Mouse (Mus musculus): Measurements from ENCODE around the gene Atf4. TPM values are rescaled to one million over a fixed set of nuclear protein-coding genes. Genes with fewer than 3 reads are reported as not detected.

The Atf4 gene
- total and polyA plus RNA-seq, 3 experiments: 85.1 to 444 (median 351) TPM

DNA sequence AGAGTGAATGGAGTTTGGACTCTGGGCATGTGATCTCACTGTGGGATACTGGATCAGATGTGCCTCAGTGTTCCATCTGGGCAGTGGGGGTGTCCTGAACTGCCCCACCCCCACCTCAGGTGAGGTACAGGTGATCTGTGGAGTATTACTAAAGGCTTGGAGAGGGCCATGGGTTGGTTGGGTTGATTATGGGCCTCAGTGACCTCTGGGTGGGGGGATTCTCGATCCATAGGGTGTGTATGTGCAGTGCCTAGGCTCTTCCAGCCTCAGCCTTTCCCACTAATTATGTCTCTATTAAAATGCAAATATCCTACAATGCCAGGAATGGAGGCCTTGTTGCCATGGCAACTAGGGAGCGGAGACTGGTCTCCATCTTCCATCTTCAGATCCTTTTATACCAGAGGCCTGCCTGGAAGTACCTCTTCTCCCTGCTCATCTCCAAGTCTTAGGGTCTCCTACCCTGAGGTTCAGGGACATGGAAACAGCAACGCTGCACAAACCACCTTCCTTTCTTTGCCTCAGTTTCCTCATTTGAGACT lies 16.9 kb downstream of the Atf4 start:
- H3K9ac ChIP-seq (ENCODE audit: control insufficient read depth, low read depth, low read length, poor library complexity, severe bottlenecking): no peak overlapping the region
- H3K36me3 ChIP-seq (ENCODE audit: control insufficient read depth in 1 of 2, insufficient read depth in 2 of 2, low read length in 2 of 2): no peaks in the 10 kb centered on the region
- no peaks in the 10 kb centered on the region for H3K4me1 ChIP-seq (ENCODE audit: control insufficient read depth in 1 of 2, insufficient read depth in 2 of 2, low read length in 2 of 2)
- TF ChIP-seq NELFE (IDR thresholded peaks at IDR 0.05; ENCODE audit: low read depth, low read length) (no peak), TBP (IDR thresholded peaks at IDR 0.05; ENCODE audit: low read depth, low read length) (no peak), GABPA (IDR thresholded peaks at IDR 0.05; ENCODE audit: low read depth, low read length) (no peak), TAL1 (IDR thresholded peaks at IDR 0.05; ENCODE audit: low read length) (no peak), MAZ (IDR thresholded peaks at IDR 0.05; ENCODE audit: low read depth, low read length) (no peak), MEF2A (IDR thresholded peaks at IDR 0.05; ENCODE audit: extremely low read depth, insufficient replicate concordance, low read depth, low read length, poor library complexity, severe bottlenecking) (no peak), SMC3 (IDR thresholded peaks at IDR 0.05; ENCODE audit: low read depth, low read length) (no peak), MYB (IDR thresholded peaks at IDR 0.05; ENCODE audit: low read depth, low read length) (no peak), SIN3A (IDR thresholded peaks at IDR 0.05; ENCODE audit: low read length) (no peak), MYC (IDR thresholded peaks at IDR 0.05; ENCODE audit: low read depth, low read length) (no peak), MAX (IDR thresholded peaks at IDR 0.05; ENCODE audit: low read length) (no peak), ZNF384 (IDR thresholded peaks at IDR 0.05; ENCODE audit: low read depth, low read length) (no peak), USF1 (IDR thresholded peaks at IDR 0.05; ENCODE audit: low read depth, low read length) (no peak), BHLHE40 (IDR thresholded peaks at IDR 0.05; ENCODE audit: borderline replicate concordance, low read depth, low read length) (no peak), RCOR1 (IDR thresholded peaks at IDR 0.05; ENCODE audit: low read depth, low read length) (no peak)
- no peaks in the 10 kb centered on the region for H3K79me2 ChIP-seq (ENCODE audit: control insufficient read depth, insufficient read depth, low read length, poor library complexity)
- no peak for DNase-seq (ENCODE audit: low read depth, low spot score)
- no peak overlapping the region for H3K27ac ChIP-seq (ENCODE audit: control insufficient read depth, low read depth, low read length)
- H3K4me3 ChIP-seq (ENCODE audit: control insufficient read depth in 1 of 2, insufficient read depth in 1 of 2, low read depth in 2 of 2, low read length in 2 of 2): no peak overlapping the region
- peaks cover 0 to 5% of the 10 kb centered on the region in 2 experiments; a peak in 2 of 4 replicates for H3K27me3 ChIP-seq (ENCODE audit: control insufficient read depth in 1 of 2, insufficient read depth in 2 of 2, low read length in 2 of 2)
- H3K9me3 ChIP-seq (replicated peaks; ENCODE audit: insufficient read depth, low read length): no peaks in the 10 kb centered on the region

DNA sequence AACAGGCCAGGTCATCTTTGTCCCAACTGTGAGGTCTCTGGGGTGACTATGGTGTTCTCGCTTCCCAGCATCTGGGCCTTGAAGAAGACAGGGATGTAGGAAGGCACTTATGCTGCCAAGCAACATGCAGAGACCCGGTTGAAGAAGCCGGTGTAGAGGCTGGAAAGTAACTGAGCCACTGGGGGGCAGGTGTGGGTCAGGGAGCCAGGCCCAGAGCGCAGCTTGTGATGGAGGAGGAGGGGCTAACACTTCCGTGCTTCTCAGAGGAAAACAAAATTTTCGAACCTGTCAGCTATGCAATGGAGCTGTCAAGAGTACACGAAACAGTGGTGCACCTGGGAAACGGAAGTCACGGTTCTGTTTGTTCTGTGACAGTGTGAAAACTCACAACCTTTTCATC lies 22.1 kb downstream of the Atf4 start:
- DNase-seq (ENCODE audit: low read depth, low spot score): no peak
- no peaks in the 10 kb centered on the region for H3K79me2 ChIP-seq (ENCODE audit: control insufficient read depth, insufficient read depth, low read length, poor library complexity)
- no peaks in the 10 kb centered on the region for H3K36me3 ChIP-seq (ENCODE audit: control insufficient read depth in 1 of 2, insufficient read depth in 2 of 2, low read length in 2 of 2)
- no peak overlapping the region for H3K27ac ChIP-seq (ENCODE audit: control insufficient read depth, low read depth, low read length)
- no peaks in the 10 kb centered on the region for H3K4me1 ChIP-seq (ENCODE audit: control insufficient read depth in 1 of 2, insufficient read depth in 2 of 2, low read length in 2 of 2)
- H3K9ac ChIP-seq (ENCODE audit: control insufficient read depth, low read depth, low read length, poor library complexity, severe bottlenecking): no peak overlapping the region
- H3K9me3 ChIP-seq (replicated peaks; ENCODE audit: insufficient read depth, low read length): no peaks in the 10 kb centered on the region
- peaks cover 0 to 4% of the 10 kb centered on the region in 2 experiments; a peak in 1 of 4 replicates for H3K27me3 ChIP-seq (ENCODE audit: control insufficient read depth in 1 of 2, insufficient read depth in 2 of 2, low read length in 2 of 2)
- TF ChIP-seq CTCF (IDR thresholded peaks at IDR 0.05 in 2 of 3, conservative IDR thresholded peaks at IDR 0.05 in 1 of 3; ENCODE audit: control insufficient read depth in 1 of 3, insufficient read depth in 1 of 3, low read depth in 2 of 3, low read length in 3 of 3, poor library complexity in 1 of 3, severe bottlenecking in 1 of 3) (0 out of 6 replicates have a peak, but pooled peaks of 1 of the 3 experiments have one; percentile 15), ZNF384 (IDR thresholded peaks at IDR 0.05; ENCODE audit: low read depth, low read length) (no peak), CHD2 (IDR thresholded peaks at IDR 0.05; ENCODE audit: low read length) (no peak)
- no peak overlapping the region for H3K4me3 ChIP-seq (ENCODE audit: control insufficient read depth in 1 of 2, insufficient read depth in 1 of 2, low read depth in 2 of 2, low read length in 2 of 2)
